Mouse (Mus musculus) cerebellum, adult 2 months (tissue): ENCODE data around the gene Zfp385c. TPM values are rescaled to one million over a fixed set of nuclear protein-coding genes. Genes with fewer than 3 reads are reported as not detected.
A peak's percentile ranks its signal among the peaks of the same experiment; 100 is the strongest.

ENCODE experiments used
- DNase-seq, 2 experiments: peaks; one replicate each; pipeline ENCODE4 v3.0.0; 2021
- H3K27ac ChIP-seq: fragments of 200-500 bp; 2 replicates; pipeline ENCODE4 v1.5.1; 2012; ENCODE audit warnings: low read length, control low read depth, inconsistent platforms; ENCODE audit not compliant: insufficient read depth
- H3K27me3 ChIP-seq: fragments of 200-500 bp; 2 replicates; pipeline ENCODE4 v1.6.1; 2012; ENCODE audit warnings: inconsistent platforms, mild to moderate bottlenecking, low read length, moderate library complexity; ENCODE audit not compliant: control insufficient read depth, insufficient read depth
- H3K4me1 ChIP-seq: fragments of 200-500 bp; 2 replicates; pipeline ENCODE4 v1.6.1; 2011; ENCODE audit warnings: low read length; ENCODE audit not compliant: control insufficient read depth, insufficient read depth
- H3K4me3 ChIP-seq: fragments of 200-500 bp; replicated peaks from 2 replicates; pipeline ENCODE3; 2011; ENCODE audit warnings: mild to moderate bottlenecking, low read depth, low read length, control low read depth; ENCODE audit not compliant: insufficient read depth
- CTCF ChIP-seq: fragments of 200-500 bp; IDR thresholded peaks from 2 replicates; pipeline ENCODE4 v1.5.1; 2011; ENCODE audit warnings: low read depth, mild to moderate bottlenecking, control low read depth, low read length, moderate library complexity, borderline replicate concordance; ENCODE audit not compliant: insufficient read depth
- POLR2A ChIP-seq: fragments of 200-500 bp; IDR thresholded peaks from 2 replicates; pipeline ENCODE4 v1.6.1; 2011; ENCODE audit warnings: low read length, control low read depth, borderline replicate concordance; ENCODE audit not compliant: insufficient read depth
- WGBS: fragments of 180-500 bp; shearing (Covaris S2); methylation state at CpG from one replicate; pipeline ENCODE4 v1.1.7; 2018; 5-methylcytosine and 5-hydroxymethylcytosine counted together
- polyA plus RNA-seq: library from polyadenylated mRNA; depleted of rRNA; stranded (reverse); fragments of >200 nt; gene quantifications from 2 replicates; pipeline ENCODE4 v1.2.3, GENCODE M21; 2012; rRNA removed

Gene Zfp385c
- 56.5 and 75.2 TPM in 2 replicates for polyA plus RNA-seq

DNA sequence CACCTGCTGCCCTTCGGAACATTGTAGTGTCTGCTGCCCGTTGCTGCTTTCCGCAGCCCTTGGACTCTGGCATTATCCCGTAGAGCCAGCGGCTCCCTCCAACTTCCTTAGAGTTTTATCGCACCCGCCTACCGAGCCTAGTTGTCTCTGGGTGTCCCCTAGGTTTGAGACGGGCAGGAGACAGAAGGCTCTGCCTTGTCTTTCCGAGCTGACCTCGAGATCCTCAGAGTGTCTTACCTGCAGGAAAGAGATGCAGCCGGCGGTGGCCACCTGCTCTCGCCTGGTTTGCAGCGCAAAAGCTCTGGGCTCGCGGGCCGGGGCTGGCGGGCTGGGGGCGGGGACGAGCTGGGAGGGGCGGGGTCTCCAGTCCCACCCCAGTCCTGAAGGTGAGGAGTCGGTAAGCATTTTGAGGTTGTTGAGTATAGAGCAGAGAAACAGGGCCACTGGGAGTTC lies at the start of gene Zfp385c:
Gene Zfp385c (minus strand): TSS at position 292 of the 453 bp plus-strand sequence.
- no peaks in the 10 kb centered on the region for H3K4me1 ChIP-seq
- 8% methylated on average over 23 of the region's 23 CpGs for WGBS
- peak within 1 kb of the TSS; percentile 40 for H3K4me3 ChIP-seq
- H3K27me3 ChIP-seq: no peaks in the 10 kb centered on the region
- no peak for TF ChIP-seq POLR2A
- TF ChIP-seq CTCF: no peak
- H3K27ac ChIP-seq: no peak within 1 kb of the TSS
- no peak for DNase-seq

DNA sequence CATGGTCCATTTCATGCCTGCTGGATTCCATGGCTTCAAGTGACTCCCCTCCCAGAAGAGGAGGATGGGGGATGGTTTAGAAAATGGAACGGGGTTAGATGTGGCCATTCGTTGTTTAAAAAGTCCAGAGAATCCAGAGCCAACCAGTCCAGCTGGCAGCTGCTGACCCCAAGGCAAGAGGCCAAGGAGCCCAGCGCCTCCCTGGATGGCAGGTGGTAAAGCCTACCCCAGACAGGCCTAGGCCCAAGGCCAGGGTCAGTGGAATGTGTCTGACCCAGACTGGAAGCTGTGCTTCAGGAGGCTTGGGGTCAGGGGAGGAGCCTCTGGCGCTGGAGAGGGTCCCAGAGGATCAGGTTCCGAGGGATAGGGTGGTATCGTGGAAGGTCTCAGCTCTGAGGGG lies 49.1 kb upstream of the Zfp385c start:
- DNase-seq: no peak
- H3K27ac ChIP-seq: no peak overlapping the region
- 21% methylated on average over 6 of the region's 6 CpGs for WGBS
- no peak for TF ChIP-seq CTCF
- no peak for TF ChIP-seq POLR2A
- no peak overlapping the region for H3K4me3 ChIP-seq
- H3K27me3 ChIP-seq: no peaks in the 10 kb centered on the region
- H3K4me1 ChIP-seq: peaks cover 10% of the 10 kb centered on the region; the same call in 1 of the 2 replicates

DNA sequence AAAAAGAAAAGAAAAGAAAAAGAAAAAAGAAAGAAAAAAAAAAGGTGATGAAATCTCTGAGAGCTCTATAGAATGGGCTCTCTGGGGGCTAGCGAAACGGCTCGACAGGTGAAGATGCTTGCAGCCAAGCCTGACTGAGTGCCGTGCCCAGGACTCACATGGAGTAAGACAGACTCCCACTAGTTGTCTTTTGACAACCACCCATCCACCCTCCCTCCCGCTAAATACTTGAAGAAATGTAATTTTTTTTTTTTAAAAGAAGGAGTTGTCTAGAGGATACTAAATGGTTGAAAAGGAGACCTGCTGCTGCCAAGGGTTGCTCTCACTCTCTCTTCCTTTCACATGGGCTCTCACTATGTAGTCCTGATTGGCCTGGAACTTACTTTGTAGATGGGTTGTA lies 46.5 kb upstream of the Zfp385c start:
- Histone ChIP-seq H3K4me3 (peak overlapping the region; percentile 35), H3K4me1 (peaks cover 7% of the 10 kb centered on the region), H3K27me3 (no peaks in the 10 kb centered on the region), H3K27ac (no peak overlapping the region)
- WGBS: 7% methylated on average over 5 of the region's 5 CpGs
- peak in 1 of 2 experiments; percentile 37 for DNase-seq
- TF ChIP-seq POLR2A (no peak), CTCF (no peak)

DNA sequence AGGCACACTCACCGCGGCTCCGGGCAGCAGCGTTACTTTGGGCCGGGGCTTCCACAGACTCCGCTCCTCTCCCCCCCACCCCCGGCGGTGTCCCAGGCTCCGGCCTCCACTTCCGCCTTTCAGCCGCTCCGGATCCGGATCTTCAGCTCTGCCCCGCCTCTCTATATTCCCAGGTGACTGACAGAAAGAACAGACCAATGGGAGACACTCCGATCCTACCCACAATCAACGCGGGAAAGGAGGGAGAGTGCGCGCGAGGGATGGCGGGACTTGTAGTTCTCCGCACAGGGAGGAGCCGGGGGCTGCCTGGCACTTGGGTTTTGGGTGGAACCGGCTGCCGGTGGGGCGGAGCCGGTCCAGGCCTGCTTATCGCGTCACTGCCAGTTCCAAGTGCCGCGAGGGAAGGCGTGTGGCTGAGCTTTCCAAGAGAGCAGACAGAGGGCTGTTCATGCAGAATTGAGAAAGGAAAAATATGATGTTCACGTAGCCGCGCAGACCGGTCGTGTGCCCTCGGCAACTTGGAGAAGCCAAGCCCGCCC lies 45.9 kb upstream of the Zfp385c start, which contains the start of gene Rab5c:
Gene Rab5c (minus strand): TSS at position 150 of the 539 bp plus-strand sequence.
- Histone ChIP-seq H3K4me1 (peaks cover 7% of the 10 kb centered on the region), H3K27me3 (no peaks in the 10 kb centered on the region), H3K4me3 (peak within 1 kb of the TSS; percentile 86), H3K27ac (peak within 1 kb of the TSS; percentile 58)
- TF ChIP-seq POLR2A: peak; percentile 86
- TF ChIP-seq CTCF: no peak
- peak; percentile 98 to 100 for DNase-seq
- WGBS: under 1% methylated on average over 39 of the region's 39 CpGs

DNA sequence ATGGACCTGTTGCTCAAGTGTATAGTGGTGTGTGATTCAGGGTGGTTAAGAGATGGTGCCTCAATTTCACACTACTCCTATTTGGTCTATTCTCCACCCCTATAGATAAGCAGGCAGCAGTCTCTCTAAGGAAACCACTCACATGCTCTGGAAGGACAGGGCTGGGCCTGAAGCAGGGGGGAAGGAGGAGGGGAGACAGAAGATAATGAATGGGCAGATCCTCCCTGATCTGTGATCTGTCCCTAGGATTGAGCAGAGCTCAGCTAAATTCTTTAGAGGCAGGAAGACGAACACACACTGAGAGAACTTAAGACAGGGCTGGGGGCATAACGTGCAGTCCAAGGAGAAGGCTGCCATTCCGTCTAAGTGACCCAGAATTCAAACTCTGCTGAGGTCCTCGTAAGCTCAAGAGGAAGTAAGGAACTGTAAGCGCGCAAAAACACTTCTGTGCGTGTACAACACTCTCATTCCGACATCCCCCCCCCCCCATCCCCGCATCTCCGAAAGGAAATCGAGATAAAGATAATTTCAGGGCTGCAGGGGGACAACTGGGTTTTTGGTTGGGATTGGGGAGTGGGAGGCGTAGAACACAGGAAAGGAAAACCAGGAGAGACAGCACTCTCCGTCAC lies 45.0 kb upstream of the Zfp385c start:
- Histone ChIP-seq H3K4me1 (peaks cover 7% of the 10 kb centered on the region), H3K27me3 (no peaks in the 10 kb centered on the region), H3K27ac (no peak overlapping the region), H3K4me3 (peak overlapping the region; percentile 86)
- 1% methylated on average over 13 of the region's 13 CpGs for WGBS
- TF ChIP-seq POLR2A: no peak
- TF ChIP-seq CTCF: no peak
- DNase-seq: no peak

DNA sequence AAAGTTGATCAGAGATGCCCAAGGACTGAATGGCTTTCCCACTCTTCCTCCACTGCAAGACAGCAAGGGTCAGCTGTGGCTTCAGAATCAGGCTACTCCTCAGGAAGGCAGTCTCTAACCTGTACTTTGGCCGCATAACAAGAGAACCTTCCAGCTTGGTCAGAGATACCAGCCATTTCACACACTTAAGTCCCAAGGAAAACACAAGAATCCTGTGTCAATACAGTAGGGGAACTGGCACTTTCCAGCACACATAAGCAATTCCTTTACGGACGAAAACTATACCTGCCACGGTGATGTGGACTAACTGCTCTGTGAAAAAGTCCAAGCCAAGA lies 44.5 kb upstream of the Zfp385c start:
- 75% methylated on average over 4 of the region's 4 CpGs for WGBS

GRCm38 (mm10) chr11:100735954-100736745 lies 43.9 kb upstream of the Zfp385c start:
- 74% methylated on average over 14 of the region's 14 CpGs for WGBS
- no peak overlapping the region for H3K27ac ChIP-seq
- H3K27me3 ChIP-seq: no peaks in the 10 kb centered on the region
- no peak for DNase-seq
- TF ChIP-seq POLR2A (no peak), CTCF (no peak)
- H3K4me1 ChIP-seq: peaks cover 7% of the 10 kb centered on the region
- no peak overlapping the region for H3K4me3 ChIP-seq

More for the DNA sequence above, 44.5 kb upstream of the Zfp385c start:
- DNase-seq: no peak
- Histone ChIP-seq H3K27me3 (no peaks in the 10 kb centered on the region), H3K4me1 (peaks cover 7% of the 10 kb centered on the region), H3K4me3 (peak overlapping the region; percentile 86), H3K27ac (no peak overlapping the region)
- no peak for TF ChIP-seq CTCF
- no peak for TF ChIP-seq POLR2A
